Mouse (Mus musculus) large intestine, adult 2 months (tissue): ENCODE measurements around the gene Cilp. TPM values are rescaled to one million over a fixed set of nuclear protein-coding genes. Genes with fewer than 3 reads are reported as not detected.
A peak's percentile ranks its signal among the peaks of the same experiment; 100 is the strongest.

ENCODE experiments used
- DNase-seq: peaks from one replicate; pipeline ENCODE4 v3.0.0-alpha.2; 2012; ENCODE audit warnings: low read depth, low spot score
- WGBS: fragments of 180-500 bp; shearing (Covaris S2); methylation state at CpG from one replicate; pipeline ENCODE4 v1.1.7; 2018; 5-methylcytosine and 5-hydroxymethylcytosine counted together
- polyA plus RNA-seq: library from polyadenylated mRNA; depleted of rRNA; stranded (reverse); fragments of >200 nt; gene quantifications from 2 replicates; pipeline ENCODE4 v1.2.3, GENCODE M21; 2012

The Cilp gene
- polyA plus RNA-seq, 1 experiment: 5.5 TPM

GRCm38 (mm10) chr9:65289988-65290387 lies 25.0 kb downstream of the Cilp start:
- 35% methylated on average over 4 of the region's 4 CpGs for WGBS
- DNase-seq: no peak

- WGBS: 73% methylated on average over 3 of the region's 3 CpGs
Measured at GRCm38 (mm10) chr9:65292421-65292820, 27.4 kb downstream of the Cilp start.

GRCm38 (mm10) chr9:65293119-65293518 lies 28.1 kb downstream of the Cilp start:
- 5% methylated on average over 5 of the region's 5 CpGs for WGBS
- no peak for DNase-seq

More at GRCm38 (mm10) chr9:65292421-65292820, 27.4 kb downstream of the Cilp start:
- no peak for DNase-seq

- no peak for DNase-seq
Measured at GRCm38 (mm10) chr9:65293580-65293972, 28.6 kb downstream of the Cilp start.

GRCm38 (mm10) chr9:65293973-65294715 lies 29.2 kb downstream of the Cilp start, which contains the start of gene Clpx:
Gene Clpx, plus strand, starts transcription at chr9:65294260.
- under 1% methylated on average over 71 of the region's 71 CpGs for WGBS
- peak; percentile 96 for DNase-seq

More at GRCm38 (mm10) chr9:65293580-65293972, 28.6 kb downstream of the Cilp start:
- under 1% methylated on average over 9 of the region's 9 CpGs for WGBS

- 1% methylated on average over 28 of the region's 28 CpGs for WGBS
- peak; percentile 31 for DNase-seq
Measured at GRCm38 (mm10) chr9:65294716-65295378, 29.9 kb downstream of the Cilp start.

GRCm38 (mm10) chr9:65297056-65297455 lies 32.1 kb downstream of the Cilp start:
- DNase-seq: no peak
- WGBS: 90% methylated on average over 2 of the region's 2 CpGs

- 74% methylated on average over 3 of the region's 3 CpGs for WGBS
- no peak for DNase-seq
Measured at GRCm38 (mm10) chr9:65298761-65299160, 33.8 kb downstream of the Cilp start.

GRCm38 (mm10) chr9:65299650-65300049 lies 34.7 kb downstream of the Cilp start:
- WGBS: 96% methylated on average over 7 of the region's 7 CpGs

GRCm38 (mm10) chr9:65302327-65302983 lies 37.5 kb downstream of the Cilp start:
- WGBS: 51% methylated on average over 4 of the region's 4 CpGs
- no peak for DNase-seq

More at GRCm38 (mm10) chr9:65299650-65300049, 34.7 kb downstream of the Cilp start:
- DNase-seq: no peak

GRCm38 (mm10) chr9:65303586-65303985 lies 38.6 kb downstream of the Cilp start:
- DNase-seq: no peak
- WGBS: 46% methylated on average over 4 of the region's 4 CpGs

- WGBS: 65% methylated on average over 4 of the region's 4 CpGs
- DNase-seq: no peak
Measured at GRCm38 (mm10) chr9:65304300-65304699, 39.3 kb downstream of the Cilp start.

GRCm38 (mm10) chr9:65306672-65307071 lies 41.7 kb downstream of the Cilp start:
- no peak for DNase-seq
- WGBS: 80% methylated on average over 2 of the region's 2 CpGs

- DNase-seq: no peak
- WGBS: 72% methylated on average over 1 of the region's 1 CpGs
Measured at GRCm38 (mm10) chr9:65308011-65308410, 43.0 kb downstream of the Cilp start.

- no peak for DNase-seq
Measured at GRCm38 (mm10) chr9:65312669-65313357, 47.8 kb downstream of the Cilp start.

GRCm38 (mm10) chr9:65313846-65314245 lies 48.9 kb downstream of the Cilp start:
- no peak for DNase-seq
- WGBS: 93% methylated on average over 1 of the region's 1 CpGs

More at GRCm38 (mm10) chr9:65312669-65313357, 47.8 kb downstream of the Cilp start:
- WGBS: 94% methylated on average over 4 of the region's 4 CpGs

- peak; percentile 35 for DNase-seq
- WGBS: 32% methylated on average over 11 of the region's 11 CpGs
Measured at GRCm38 (mm10) chr9:65322255-65322900, 57.4 kb downstream of the Cilp start.

- DNase-seq: no peak
Measured at GRCm38 (mm10) chr9:65325971-65326370, 61.0 kb downstream of the Cilp start.

GRCm38 (mm10) chr9:65327371-65327770 lies 62.4 kb downstream of the Cilp start:
- WGBS: 91% methylated on average over 2 of the region's 2 CpGs
- DNase-seq: no peak
